Mouse (Mus musculus) gastrocnemius, postnatal 25 days (tissue): Measurements from ENCODE around the gene Vps8. TPM values are rescaled to one million over a fixed set of nuclear protein-coding genes. Genes with fewer than 3 reads are reported as not detected.

Experiments
- DNase-seq: peaks from one replicate; pipeline ENCODE4 v3.0.0; 2022
- long read RNA-seq, 2 experiments: library from polyadenylated mRNA; stranded (forward); transcript quantifications; one replicate each; pipeline ENCODE4 v2.0.0; 2021
- total RNA-seq, 2 experiments: library from RNA; stranded (reverse); gene quantifications; 1 replicate in 1 of 2; 2 replicates in 1 of 2; pipeline ENCODE4 v1.2.3; 2021

The Vps8 gene
- total RNA-seq: 1 to 10 TPM; 6.4 to 6.6 TPM
- long read RNA-seq, experiment 1: 0 reads
- long read RNA-seq, experiment 2, full-length matches to known transcripts: 6 of 9 reads
- long read RNA-seq, experiment 2, partial matches to known transcripts: 0 of 9 reads
- long read RNA-seq, experiment 2, other reads (novel, unspliced or antisense): 3 of 9 reads

DNA sequence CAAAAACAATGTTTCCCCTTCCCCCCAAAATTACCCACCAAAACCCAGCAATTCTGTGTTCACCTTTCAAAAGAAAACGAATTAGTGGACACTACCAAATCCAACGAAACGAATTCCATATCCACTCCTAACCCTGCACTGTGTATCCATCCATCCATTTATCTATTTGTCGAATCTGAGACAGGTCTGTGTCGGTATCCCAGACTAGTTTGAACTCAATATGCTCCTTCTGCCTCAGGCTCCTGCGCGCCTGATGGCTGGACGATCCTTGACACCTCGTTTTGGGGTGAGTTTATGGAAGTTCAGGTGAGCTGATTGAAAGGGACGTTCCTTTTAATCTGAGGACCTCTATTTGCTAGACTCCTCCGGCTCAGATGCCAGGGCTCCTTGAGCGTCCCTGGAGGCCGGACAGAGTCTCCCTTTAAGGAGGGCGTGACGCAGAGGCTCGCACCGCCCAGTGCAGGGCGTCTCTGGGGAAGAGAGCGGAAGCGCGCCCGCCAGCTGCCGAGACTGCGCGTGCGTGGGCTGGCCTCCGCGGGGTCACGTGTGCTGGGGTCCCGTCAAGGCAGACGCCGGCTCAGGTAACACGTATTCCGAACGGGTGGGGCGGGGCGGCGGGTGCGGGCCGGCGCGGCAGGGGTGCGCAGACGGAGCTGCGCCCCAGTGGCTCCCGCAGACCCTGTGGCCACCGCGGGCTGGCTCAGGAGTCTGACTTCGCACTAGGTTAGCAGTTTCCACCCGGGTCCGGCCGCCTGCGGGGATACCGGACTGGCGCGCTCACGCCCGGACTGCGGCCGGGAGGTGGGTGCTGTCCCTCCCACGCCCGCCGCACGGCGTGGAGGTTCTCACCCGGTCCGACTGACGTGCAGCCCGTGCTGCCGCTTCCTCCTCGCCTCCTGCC lies at the start of gene Vps8:
TSS of gene Vps8 (plus strand) at position 474 of the 901 bp plus-strand sequence.
- DNase-seq: peak; percentile 91

DNA sequence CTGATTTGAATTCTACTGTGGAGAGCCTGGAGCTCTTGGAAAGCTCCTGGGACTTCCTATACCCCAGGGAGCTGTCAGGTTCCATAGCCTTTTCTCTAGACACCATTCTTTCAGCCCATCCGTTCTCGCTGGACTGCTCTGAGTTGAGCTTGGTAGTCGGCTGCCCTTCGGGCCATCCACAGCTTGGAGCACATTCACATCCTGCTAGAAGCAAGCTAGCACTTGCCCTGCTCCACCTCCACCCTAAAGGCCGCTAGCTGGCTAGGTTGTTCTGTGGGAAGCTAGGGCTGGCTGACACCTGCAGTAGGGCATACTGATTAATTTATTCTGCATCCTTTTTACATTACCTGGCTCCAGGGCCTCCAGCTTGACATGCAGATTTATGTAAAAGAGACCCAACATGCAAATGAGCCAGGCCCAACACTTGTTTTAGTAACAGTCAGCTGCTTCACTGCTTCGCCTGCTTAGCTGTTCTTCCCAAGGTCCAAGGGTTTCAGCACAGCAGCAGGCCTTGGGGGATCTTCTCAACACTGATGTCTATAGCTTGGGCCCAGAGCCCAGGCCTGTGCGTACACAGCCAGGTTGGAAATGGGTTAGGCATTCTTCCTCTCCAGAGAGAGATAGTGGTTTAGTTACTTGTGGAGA lies 49.5 kb upstream of the Vps8 start:
- no peak for DNase-seq

DNA sequence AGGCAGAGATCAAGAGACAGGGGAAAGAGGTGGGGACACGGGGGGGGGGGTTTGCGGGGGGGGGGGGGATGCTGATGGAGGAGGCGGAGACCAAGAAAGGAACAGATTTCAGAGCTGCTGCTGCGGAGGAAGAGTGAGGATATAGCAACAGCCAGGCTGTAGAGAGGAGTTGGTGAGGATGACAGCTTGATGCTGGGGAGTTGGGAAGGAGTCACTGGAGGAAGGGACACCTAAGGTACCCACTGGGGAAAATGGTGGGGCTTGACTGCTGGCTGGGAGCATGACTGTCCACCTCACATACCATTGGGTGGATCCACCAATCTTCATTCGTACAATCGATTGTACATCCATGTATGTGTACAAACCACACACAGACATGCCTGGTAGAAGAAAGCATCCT lies 48.9 kb upstream of the Vps8 start:
- DNase-seq: no peak

DNA sequence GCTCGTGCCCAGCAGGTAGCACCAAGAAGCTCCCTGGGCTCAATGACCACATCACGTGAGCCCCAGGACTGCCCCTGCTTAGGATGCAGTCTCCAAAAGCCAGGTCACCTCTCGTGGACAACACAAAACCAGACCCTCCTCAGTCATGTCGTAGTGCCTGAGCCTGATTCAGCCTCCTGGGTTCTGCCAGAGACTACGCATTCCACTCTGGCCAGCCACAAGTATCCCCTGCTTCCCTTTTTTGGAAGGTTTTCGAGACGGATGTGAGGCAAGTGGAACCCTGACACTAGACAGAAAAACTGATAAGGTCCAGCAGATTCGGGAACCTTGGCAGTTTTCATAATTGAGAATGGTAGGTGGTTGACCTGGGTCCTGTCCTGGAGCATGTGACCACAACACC lies 47.8 kb upstream of the Vps8 start:
- no peak for DNase-seq

DNA sequence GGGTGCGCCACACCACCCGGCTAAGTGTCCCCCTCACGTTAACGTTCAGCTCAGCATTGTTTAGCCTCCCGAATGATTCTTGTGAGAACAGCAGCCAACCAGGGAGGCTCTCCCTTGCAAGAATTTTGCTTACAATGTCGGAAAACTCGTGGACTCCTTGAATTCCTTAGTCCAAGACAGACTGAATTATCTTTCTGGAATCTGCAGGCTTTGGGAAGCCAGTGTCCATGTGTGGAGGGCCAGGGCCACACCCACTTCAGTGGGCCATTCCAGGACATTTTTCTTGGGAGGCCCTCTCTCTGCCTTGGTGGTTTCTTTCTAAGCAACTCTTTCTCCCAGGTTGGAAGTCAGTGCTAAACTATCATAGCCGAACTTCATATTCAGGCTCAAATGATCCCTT lies 46.6 kb upstream of the Vps8 start:
- peak; percentile 44 for DNase-seq

DNA sequence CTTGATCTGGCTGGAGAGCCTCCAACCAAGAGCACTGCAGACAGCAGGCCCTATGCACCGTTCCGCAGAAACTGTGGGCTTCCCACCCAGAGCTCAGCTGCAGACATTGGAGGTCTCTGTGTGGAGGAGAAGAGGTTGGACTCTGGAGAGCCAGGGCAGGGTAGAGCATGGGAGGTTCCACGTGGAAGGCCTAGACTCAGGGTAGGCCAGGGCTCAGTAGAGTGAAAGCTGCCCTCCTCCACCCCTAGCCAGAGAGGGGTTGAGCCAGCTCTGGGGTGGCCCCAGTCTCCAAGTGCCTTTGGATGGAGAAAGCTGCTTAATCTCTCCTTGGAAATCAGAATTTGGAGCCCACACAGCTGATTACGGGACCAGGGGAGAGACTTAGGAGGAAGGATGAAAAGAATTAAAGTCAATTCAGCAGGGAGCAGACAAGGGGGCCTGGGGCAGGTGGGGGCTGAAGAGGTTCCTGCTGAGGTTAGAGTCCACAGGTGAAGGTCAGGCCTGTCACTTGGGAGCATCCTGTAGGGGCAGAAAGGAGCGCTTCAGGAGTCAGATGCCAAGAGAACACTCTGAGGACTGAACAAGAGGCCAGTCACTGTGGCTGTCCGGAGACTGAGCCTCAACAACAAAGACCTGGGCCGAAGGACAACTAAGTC lies 45.8 kb upstream of the Vps8 start:
- DNase-seq: peak; percentile 26

DNA sequence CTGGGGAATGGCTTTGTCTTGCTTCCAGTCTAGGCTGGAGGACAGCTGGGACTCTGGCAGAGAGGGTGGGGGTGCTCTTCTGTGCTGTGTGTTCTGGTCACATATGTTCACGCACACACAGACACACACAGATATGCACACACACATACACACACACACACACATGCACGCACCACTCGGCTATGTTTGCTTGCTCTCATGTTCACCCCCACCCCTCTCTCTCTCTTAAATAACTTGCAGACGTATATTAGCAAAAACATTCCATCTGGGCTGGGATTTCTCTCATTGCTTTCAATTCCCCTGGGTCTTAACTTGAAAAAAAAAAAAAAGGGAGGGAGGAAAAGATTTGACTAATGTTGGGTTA lies 45.3 kb upstream of the Vps8 start:
- no peak for DNase-seq

DNA sequence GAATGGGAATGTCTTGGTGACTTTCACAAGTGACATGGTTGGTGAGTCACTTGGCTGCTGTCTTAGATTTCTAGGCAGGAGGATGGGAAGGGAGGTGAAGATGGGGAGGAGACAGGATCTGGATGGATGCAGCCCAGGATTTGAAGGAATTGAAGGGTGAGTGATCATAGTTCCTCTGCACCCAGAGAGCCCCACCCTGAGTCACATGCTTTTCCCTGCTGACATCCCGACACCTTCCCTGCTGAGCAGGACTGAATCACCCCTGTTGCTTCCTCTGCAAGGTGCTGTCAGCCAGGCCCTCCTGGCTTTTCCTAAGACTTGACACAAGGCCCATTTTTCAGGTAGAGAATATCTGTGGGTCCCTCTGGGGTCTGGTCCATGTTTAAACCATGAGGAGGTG lies 41.4 kb upstream of the Vps8 start:
- DNase-seq: no peak

DNA sequence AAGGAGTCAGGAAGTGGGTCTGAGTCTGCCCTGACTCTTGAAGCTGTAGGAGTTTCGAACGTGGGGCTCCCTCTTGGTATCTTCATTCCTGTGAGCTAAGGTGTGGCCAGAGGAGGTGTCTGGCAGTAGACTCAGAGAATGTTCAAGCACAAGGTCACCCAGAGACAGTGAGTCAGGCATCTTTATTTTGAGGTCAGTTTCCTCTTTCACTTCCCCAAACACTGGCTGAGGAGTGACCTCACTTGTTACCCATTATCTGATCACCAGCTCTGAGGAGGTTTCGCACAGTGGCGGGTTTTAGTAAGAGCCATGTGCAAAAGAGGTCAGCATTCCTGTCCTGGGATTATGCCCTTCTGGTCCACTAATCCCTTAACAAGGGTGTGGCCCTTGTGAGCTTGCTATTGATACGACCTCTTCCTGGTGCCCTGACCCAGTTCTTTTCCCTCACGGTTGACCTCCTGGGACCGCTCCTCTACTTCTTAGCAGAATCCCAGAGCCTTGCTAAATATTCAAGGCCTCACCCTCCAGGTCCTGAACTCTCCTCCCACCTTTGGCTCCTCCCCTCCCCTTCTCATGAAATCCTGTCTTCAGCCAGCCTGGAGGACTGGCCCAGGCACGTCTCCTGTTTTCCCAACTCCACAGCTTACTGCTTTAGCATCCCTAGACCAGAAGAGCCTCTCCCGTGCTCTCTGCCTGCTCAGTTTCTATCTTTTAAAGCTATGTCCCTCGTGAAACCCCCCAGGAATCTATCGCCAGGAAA lies 40.6 kb upstream of the Vps8 start:
- DNase-seq: no peak

DNA sequence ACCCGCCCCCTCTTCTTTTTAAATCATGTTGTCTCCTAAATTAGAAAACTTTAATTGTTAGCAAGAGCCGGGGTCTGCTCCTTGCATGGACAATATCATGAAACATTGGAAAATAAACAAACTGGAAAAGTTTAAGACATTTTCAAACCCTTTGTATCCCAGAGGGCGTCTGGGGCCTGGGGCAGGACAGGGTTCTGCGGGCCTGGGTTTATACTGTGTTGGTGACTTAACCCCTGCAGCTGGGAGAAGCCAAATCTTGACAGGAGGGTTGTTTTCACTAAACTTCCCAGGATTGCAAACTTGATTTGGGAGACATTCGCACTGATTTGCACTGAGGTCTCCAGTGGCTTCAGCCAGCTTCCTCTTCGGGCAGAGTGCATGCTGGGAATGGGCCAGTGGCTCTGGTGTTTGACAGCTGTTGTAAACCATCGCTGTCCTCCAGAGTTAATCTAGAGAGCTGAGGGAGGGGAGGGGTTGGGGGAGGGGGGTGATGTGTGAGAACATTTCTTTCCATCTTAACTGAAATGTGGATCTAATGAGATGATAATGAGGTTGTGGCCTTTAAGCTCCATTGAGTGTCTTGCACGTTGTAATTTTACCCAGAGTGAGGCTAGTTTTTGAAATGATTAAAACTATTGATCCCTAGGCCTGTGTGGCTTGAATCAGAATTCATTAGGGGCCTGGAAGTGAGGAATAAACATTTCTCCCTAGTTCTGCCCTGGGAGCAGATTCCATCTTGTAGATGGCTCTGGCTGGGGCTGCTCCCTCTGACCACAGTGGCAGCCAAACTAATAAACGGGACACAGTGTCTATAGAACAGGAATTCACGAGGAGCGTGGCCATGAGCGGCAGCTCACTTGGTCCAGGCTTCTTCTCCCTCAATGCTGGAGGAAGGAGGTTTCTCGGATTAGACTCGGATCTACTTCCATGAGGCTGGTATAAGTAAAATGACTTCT lies 36.7 kb upstream of the Vps8 start:
- no peak for DNase-seq

DNA sequence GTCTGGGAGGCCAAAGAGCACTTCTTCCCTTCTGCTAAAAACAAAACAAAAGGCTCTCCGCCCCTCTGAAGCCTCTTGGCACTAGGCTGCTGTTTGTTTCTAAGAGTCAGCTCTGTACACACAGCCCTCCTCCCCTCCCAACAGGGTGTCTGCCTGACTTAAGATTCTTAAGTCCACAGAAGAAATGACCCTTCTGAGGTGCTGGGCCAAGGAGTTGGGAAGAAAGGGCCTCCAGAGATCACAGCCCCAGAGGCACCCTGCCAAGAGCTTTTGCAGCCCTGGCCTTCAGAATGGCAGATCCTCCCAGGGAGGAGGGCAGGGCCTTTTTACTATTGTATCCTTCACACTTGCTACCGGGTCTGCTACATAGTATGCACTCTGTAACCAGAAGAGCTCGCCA lies 33.6 kb upstream of the Vps8 start:
- DNase-seq: peak; percentile 64

DNA sequence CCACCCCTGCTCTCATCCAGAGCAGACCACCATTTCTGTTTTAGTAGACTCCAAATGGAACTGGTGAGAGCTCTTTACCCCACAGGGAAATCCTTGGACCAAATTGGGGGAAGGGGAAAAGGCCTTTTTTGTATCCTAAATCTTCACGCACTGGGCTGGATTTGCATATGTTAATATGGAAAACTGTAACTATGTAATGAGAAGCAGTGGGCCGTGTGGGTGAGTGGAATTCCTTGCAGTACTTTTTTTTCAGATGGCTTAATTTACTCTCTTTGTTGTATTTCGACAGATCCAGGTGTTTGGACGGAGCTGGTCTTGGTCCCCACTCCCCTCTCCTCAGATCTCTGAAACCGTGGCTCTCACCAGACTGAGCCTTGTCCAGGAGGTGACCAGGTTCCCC lies 32.2 kb upstream of the Vps8 start:
- no peak for DNase-seq

DNA sequence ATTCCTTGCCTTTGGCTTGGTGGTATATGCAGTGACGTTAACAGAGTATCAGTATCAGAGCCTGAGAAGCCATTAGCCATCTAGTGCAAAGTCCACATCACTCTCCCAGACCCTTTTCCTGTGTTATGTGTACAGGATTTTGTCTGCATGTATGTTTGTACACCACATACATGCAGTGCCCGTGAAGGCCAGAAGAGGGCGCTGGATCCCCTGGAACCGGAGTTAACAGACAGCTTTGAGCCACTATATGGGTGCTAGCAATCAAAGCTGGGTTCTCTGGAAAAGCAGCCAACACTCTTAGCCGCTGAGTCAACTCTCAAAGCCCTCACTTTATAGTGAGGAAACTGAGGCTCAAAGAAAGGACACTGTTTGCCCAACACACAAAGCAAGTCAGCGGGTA lies 30.8 kb upstream of the Vps8 start:
- DNase-seq: no peak

DNA sequence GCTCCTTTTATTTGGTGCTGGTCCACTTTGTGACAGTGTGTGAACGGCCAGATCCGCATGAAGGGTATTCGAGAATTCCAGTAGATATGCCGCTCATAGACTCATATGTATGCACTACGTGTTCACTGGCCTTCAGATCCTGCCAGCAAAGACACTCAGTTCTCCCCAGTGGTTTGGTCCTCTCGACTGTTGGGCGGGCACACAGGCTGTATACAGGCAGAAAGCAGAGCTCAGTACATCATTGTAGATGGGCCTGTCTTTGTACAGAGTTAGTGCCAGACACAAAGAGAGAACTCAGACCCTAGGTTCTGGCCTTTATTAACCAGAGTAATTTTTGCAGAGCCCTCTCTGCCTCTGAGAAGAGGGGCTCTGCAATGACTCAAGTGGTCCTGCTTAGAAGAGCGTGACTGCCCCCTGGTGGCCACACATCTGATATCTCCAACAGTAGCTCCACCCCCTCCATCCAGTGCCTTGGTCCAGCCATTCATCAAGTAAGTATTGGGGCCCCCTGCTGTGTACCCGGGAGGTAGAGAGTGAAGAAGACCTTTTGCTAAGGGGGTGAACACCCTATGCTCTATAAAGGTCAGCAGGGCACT lies 30.3 kb upstream of the Vps8 start:
- DNase-seq: peak; percentile 63

DNA sequence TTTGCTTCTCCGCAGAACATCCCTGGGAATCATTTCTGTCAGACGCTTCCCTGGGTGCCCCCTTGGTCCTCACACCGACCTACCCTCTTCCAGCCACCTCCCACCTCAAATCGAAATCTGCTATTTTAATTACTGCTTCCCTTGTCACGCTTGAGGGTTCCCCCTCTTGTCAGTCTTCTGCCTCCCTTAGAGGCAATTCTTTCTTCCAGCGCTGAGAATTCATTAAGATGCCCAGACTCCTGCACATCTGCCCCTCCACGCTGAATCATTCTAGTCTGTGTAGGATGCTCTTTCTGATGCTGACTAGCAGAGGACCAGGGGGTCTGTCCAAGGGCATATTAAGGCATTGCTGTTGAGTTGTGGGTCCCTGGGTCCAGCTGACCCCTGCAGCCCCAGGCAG lies 27.4 kb upstream of the Vps8 start:
- DNase-seq: no peak

DNA sequence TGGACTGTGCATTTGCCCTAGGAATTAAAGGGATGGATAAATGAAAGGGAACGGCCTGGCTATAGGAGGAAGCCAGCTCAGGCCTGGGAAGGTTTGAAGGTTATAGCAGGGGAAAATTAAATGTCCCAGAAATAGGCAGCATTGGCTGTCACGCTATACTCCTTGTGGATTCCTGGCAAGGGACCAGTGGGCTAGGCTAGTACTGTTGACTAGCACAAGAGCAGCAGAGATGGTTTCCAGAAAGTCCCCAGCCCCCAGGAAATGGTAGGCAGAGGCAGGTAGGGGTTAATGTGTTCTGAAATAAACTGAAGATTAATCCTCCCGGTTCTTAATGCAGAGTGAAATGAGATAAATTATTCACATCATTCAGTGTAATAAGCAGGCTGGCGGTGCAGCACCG lies 25.2 kb upstream of the Vps8 start:
- DNase-seq: no peak

DNA sequence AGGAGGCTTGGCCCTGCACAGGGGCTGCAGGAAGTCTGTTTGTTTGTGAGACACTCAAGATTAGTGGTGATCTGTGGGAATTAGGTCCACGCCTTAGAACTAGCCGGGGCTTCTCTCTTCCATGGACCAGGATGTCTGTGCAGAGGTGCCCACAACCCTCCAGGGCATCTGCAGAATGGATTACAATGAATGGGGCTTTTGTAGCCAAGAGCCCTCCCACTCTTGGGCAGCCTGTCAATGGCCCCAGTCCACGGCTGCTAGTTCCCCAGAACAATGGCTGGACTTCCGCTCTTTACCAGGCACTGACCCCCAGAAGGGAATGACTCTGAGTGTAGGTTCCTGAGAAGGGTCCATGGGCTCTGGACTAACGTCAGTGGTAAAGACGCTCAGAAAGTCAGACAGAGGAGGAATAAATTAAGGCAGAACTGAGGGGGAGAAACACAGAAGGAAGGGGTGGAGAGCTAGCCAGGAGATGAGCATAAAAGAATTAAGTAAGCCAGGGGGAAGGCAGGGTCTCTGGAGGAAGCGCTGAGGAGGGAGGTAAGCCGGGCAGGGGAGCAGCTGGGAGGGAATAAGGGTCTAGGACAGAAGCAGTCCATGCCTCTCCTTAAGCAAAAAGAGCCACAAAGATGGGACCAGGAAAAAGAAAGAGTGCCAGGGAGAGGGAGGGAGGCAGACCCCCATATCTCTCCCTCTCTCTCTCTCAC lies 24.4 kb upstream of the Vps8 start:
- peak; percentile 16 for DNase-seq

DNA sequence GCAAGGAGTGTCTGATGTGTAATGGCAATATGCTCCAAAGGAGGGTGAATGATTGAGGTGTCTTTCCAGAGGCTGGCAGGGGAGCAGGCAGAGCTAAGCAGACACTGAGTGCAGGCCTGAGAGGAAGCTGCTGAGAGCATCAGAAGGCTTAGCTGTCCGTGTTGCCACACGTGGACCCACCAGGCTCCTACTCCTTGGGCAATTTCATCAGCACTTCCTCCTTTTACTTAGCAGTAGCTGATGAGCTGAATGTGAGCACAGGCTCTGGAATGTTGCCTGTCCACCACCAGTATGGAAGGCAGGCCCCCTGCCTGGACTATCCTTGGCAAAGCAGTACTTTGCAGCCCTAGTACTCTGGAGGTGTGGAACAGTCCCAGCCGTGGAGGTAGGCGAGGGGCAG lies 23.0 kb upstream of the Vps8 start:
- no peak for DNase-seq

DNA sequence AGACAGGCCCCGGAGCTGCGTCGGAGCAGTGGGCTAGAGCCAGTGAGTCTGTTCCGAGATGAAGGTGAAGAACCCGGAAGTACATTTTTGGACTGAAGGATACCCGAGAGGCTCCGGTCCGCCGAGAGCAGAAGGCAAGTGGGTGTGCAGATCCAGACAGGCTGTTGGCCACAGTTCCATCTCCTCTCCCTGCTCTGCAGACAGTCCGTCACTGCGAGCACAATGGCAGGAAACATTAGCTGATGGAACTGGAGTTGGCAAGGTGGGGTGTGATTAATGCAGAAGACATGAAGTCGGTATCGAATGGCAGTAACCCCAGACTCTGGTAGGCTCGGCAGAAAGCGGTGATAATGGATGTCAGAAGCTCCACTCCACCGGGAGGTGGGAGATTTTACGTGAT lies 20.9 kb upstream of the Vps8 start:
- peak; percentile 28 for DNase-seq

DNA sequence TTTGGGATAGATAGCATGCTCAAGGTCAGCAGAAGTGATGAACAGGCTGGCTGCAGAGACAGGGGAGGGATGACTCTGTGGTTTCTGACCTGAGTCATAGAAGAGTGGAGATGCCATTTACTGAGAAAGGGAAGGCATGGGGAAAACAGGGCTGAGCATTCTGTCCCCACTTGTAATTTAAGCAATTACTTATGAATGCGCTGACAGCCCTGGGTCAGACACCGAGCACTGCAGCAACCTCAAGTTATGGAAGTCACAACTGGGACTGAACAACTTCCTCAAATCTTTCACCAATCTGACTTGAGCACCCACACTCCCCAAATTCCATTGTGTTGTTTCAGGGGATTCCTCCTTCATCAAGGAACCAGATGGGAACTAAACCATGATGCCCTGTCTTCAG lies 19.5 kb upstream of the Vps8 start:
- no peak for DNase-seq
